Mouse (Mus musculus) heart, postnatal 14 days (tissue): Measurements from ENCODE around the gene Il1r1. TPM values are rescaled to one million over a fixed set of nuclear protein-coding genes. Genes with fewer than 3 reads are reported as not detected.

Experiments
- DNase-seq, 2 experiments: peaks; one replicate each; pipeline ENCODE4 v3.0.0; 2021 to 2022
- intact Hi-C: fragments of 180-260 bp; cut with DNase I; formaldehyde crosslinking; loops from one replicate; pipeline ENCODE4 v1.15.1; 2025
- long read RNA-seq, 2 experiments: library from polyadenylated mRNA; stranded (forward); transcript quantifications; one replicate each; pipeline ENCODE4 v2.0.0; 2021
- total RNA-seq, 2 experiments: library from RNA; stranded (reverse); gene quantifications; 2 replicates each; pipeline ENCODE4 v1.2.3; 2021

Il1r1 gene
- 1 to 10 TPM; 6.9 to 7.4 TPM for total RNA-seq
- long read RNA-seq, experiment 1, partial matches to known transcripts, result 1 of 5 reads
- long read RNA-seq, experiment 1, other reads (novel, unspliced or antisense), result 4 of 5 reads
- long read RNA-seq, experiment 2, full-length matches to known transcripts, result 1 of 1 reads
- long read RNA-seq, experiment 2, partial matches to known transcripts, result 0 of 1 reads
- long read RNA-seq, experiment 2, other reads (novel, unspliced or antisense), result 0 of 1 reads

- DNase-seq, result peak; percentile 84 to 85
- intact Hi-C loops, result loop anchor here (5.0 kb wide), 2 partner anchors 38 to 138 kb away; no protein-coding TSS in a partner anchor
Measured at GRCm38 (mm10) chr1:40224539-40225284, at the start of gene Il1r1. TSS of gene Il1r1 (plus strand) at chr1:40225080.

- intact Hi-C loops, result no loop called here
- DNase-seq, result no peak
Measured at GRCm38 (mm10) chr1:40175123-40175522, 49.8 kb upstream of the Il1r1 start.

GRCm38 (mm10) chr1:40175797-40176196 is 49.1 kb upstream of the Il1r1 start:
- DNase-seq, result no peak
- intact Hi-C loops, result no loop called here

- DNase-seq, result no peak
- intact Hi-C loops, result no loop called here
Measured at GRCm38 (mm10) chr1:40179031-40179430, 45.8 kb upstream of the Il1r1 start.

GRCm38 (mm10) chr1:40179493-40179892 is 45.4 kb upstream of the Il1r1 start:
- intact Hi-C loops, result no loop called here
- DNase-seq, result peak in 1 of 2 experiments; percentile 28

DNA sequence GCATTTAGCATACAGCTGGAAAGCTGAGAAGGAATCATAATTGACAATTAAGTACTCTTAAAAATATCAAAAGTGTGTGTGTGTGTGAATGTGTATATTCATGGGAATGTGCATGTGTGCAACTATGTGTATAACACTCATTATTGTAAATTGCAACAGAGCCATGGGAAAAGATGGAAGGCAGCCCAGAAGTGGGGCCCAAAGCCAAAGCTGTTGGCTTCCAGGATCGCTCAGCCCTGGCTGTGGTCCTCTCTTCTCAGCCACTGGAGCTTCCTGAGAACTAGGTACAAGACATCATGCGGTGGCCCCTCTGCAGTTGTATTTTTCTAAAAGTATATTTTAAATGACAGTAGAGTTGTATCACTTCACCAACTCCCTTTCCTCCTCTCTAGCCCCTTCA is 44.0 kb upstream of the Il1r1 start:
- intact Hi-C loops, result no loop called here
- DNase-seq, result peak; percentile 69 to 70

DNA sequence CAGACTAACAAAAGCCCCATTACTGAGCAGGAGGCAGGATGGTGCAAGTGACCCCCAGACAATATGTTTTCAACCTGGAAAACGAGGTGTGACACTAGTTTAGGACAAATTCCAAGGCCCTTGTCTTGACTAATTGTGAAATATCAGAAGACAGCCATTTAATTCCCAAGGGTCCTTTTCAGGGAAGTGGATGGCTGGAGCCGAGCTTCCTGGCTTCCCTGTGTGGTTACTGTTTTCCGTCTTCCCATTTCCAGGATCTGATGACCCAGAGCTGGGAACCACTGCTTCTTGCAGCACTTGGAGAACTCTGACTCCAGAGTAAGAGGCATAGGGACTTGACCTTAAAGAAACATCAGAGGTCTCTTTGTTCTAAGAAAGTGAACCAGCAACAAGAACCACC is 43.2 kb upstream of the Il1r1 start:
- intact Hi-C loops, result no loop called here
- DNase-seq, result no peak

DNA sequence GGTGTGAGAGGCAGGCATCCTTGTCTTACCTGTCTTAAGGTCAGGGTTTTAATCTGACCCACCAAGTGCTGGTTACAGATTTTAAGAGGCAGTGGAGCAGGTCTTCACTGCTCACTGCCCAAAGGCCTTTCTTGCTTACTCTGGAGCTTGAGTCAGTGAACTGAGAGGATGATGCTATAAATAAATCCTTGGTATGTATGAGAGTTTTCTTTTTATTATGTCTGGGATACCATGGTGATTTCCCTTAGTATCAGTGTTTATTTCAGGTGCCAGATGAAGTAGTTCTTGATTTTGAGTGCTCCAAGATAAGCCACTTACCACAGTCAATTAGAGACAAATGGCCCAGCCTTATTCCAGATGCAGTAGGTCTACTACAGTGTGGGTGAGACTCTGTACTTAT is 41.5 kb upstream of the Il1r1 start:
- intact Hi-C loops, result no loop called here
- DNase-seq, result no peak

- intact Hi-C loops, result no loop called here
- DNase-seq, result peak; percentile 45 to 72
Measured at GRCm38 (mm10) chr1:40187961-40188360, 36.9 kb upstream of the Il1r1 start.

- intact Hi-C loops, result no loop called here
- DNase-seq, result no peak
Measured at GRCm38 (mm10) chr1:40190025-40190424, 34.9 kb upstream of the Il1r1 start.

DNA sequence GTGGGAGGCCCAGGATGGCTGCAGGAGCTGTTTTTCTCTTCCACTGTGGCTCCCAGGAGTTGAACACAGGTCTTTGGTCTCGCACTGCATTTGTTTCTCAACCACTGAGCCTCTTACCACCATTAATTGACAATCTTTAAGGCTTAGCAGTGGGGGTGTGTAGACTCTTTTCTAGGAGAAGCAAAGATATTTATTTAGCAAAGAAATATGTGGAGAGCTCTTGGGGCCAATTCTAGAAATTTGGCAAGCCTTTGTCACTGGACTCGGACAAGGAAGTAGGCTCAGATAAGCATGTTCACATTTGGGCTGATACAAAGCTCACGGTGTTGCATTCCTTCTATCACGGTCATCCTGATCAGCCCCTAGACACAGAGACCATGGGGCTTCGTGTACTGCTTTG is 34.0 kb upstream of the Il1r1 start:
- DNase-seq, result no peak
- intact Hi-C loops, result no loop called here

DNA sequence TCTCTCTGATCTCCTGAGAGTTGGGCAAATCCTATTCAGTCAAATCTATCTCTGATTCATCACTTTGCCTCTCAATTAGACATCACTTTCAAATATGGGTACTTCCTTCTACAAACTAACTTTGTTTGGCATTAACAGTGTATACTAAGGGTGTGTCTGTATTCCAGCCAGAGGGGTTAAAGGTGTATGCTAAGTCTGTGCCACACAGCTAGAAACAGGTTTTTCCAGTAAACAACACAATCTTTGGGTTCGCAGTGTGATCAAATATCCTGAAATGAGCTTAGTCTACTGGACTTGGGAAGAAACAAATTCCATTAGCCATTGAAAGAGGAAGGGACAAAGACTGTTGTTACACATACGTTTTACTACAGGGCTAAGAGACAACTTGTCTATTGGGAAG is 30.6 kb upstream of the Il1r1 start:
- DNase-seq, result no peak
- intact Hi-C loops, result no loop called here

- intact Hi-C loops, result no loop called here
- DNase-seq, result no peak
Measured at GRCm38 (mm10) chr1:40213337-40214159, 11.3 kb upstream of the Il1r1 start.

DNA sequence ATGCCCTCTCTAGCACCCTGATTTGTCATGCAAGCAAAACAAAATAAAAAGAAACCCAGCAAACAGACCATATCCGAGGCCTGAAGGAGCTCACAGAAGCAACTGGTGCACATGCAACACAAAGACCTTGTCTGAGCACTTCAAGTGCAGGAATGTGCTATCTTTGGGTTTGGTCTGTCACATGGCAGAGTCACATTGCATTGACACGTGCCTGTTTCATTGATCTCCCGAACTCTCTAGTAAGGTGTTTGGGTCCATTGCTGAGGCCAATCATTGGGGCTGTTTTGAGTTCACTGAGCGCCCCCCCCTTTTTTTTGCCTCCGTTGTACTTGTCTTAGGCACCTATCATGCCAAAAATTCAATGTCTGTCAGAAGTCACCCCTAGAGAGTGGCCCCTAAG is 7.4 kb upstream of the Il1r1 start:
- intact Hi-C loops, result no loop called here
- no peak for DNase-seq

DNA sequence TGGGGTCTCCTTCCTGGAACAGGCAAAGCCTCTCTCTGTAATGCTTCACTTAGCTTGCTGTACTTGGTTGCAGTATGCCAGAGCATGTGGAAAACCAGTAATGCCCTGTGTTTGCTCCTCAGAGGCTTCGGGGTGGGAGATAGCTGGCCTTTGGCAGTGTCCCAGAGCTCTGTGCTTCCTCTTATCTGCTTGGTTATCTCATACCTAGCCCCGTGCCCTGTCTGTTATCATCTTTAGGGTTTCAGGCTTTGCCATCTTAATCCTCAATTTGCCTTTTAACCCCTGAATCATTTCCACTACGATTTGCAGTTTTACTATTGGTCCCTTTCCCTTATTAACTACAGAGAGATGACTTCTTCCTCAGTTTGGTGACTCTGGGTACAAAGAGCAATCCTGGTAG is 6.3 kb upstream of the Il1r1 start:
- DNase-seq, result no peak
- intact Hi-C loops, result no loop called here

- intact Hi-C loops, result no loop called here
Measured at GRCm38 (mm10) chr1:40220549-40220948, 4.3 kb upstream of the Il1r1 start.

GRCm38 (mm10) chr1:40221864-40222263 is 3.0 kb upstream of the Il1r1 start:
- intact Hi-C loops, result loop anchor here (2.0 kb wide), 1 partner anchor 105 kb away; no protein-coding TSS in a partner anchor
- DNase-seq, result no peak

More at GRCm38 (mm10) chr1:40220549-40220948, 4.3 kb upstream of the Il1r1 start:
- no peak for DNase-seq

- intact Hi-C loops, result loop anchor here (2.0 kb wide), 1 partner anchor 106 kb away; no protein-coding TSS in a partner anchor
- DNase-seq, result no peak
Measured at GRCm38 (mm10) chr1:40222680-40223079, 2.2 kb upstream of the Il1r1 start.

GRCm38 (mm10) chr1:40223591-40223990 is 1.3 kb upstream of the Il1r1 start:
- no peak for DNase-seq
- intact Hi-C loops, result loop anchor here (2.0 kb wide), 1 partner anchor 107 kb away; no protein-coding TSS in a partner anchor

DNA sequence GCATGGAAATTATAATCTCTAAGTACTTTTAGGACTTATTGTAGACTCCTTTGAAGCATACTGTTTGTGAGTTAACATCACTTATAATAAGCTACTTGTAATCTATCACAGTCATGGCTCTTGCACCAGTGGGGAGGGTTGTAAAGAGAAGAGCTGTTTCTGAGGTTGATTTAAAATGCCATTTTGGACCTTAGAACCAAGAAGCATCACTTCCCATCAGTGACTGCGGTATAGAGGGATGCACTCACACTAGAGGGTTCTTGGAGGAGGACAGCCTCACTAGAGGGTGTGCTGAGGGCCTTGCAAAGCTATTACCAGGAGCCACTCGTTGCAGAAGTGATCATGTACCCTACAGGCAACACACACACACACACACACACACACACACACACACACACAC is 700 bp downstream of the Il1r1 start:
- no peak for DNase-seq
- intact Hi-C loops, result loop anchor here (5.0 kb wide), 2 partner anchors 37 to 137 kb away; no protein-coding TSS in a partner anchor

GRCm38 (mm10) chr1:40229033-40229432 is 4.2 kb downstream of the Il1r1 start:
- no peak for DNase-seq
- intact Hi-C loops, result loop anchor here (5.0 kb wide), 2 partner anchors 33 to 133 kb away; no protein-coding TSS in a partner anchor
